Mouse (Mus musculus): ENCODE measurements around the gene Gm20503. TPM values are rescaled to one million over a fixed set of nuclear protein-coding genes. Genes with fewer than 3 reads are reported as not detected.

Gene Gm20503
- total RNA-seq, 1 experiment from 2014 or later = not detected

DNA sequence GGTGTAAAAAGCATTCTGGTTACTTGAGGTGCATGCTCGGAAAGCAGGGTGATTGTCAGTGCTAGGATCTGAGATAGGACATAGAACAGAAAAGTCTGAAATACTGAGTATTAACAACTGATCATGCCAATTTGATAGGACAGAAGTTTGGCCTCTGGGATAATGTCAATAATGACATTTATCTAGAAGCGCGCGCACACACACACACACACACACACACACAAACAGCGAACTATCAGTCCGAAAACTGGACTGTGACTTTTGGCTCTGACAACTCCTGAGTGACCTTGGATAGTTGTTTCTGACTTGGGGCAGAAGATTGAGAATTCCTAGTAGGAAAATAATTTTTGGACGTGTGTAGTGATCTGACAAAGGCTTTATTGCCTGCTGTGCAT is 793 bp downstream of the Gm20503 start:
- ATAC-seq (replicated peaks; ENCODE audit: insufficient number of reproducible peaks, low FRiP score, low TSS enrichment, poor library complexity, severe bottlenecking) = no peak

DNA sequence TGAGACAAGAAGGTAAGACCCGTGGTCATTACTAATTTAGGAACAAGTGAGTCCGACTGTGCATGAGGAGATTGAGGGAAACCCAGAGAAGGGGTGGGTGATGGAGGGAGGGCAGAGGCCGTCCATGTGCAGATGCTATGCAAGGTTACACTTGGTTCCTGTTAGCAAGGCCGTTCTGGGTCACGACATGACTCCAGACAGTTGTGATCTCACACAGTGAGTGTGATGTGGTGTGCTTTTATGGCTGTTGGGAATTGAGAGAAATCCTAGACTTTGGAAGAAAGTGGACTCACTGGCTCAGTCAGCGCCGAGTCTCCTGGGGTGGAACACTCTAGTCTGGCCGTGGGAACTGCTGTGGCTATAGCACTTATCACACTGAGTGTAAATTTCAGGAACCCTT is 3.2 kb downstream of the Gm20503 start:
- ATAC-seq (replicated peaks; ENCODE audit: insufficient number of reproducible peaks, low FRiP score, low TSS enrichment, poor library complexity, severe bottlenecking) = no peak

DNA sequence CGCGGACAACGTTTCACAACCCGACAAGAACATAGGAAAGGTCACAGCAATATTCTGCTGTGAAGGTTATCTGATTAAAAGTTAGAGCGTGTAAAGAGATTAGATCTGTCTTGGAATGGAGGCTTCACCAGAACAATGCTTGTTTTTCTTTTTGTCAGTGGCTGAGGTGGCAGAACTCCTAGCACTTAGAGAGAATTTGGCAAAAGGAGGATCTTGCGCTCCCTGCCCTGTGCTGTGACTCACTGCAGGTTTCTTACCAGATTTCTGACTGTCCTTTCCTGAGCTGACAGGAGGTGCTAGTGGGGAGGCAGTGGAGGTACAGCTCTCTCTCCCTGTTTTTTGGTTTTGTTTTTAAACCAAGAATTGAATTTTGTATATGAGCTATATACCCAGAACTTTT is 4.0 kb downstream of the Gm20503 start:
- ATAC-seq (replicated peaks; ENCODE audit: insufficient number of reproducible peaks, low FRiP score, low TSS enrichment, poor library complexity, severe bottlenecking) = no peak

DNA sequence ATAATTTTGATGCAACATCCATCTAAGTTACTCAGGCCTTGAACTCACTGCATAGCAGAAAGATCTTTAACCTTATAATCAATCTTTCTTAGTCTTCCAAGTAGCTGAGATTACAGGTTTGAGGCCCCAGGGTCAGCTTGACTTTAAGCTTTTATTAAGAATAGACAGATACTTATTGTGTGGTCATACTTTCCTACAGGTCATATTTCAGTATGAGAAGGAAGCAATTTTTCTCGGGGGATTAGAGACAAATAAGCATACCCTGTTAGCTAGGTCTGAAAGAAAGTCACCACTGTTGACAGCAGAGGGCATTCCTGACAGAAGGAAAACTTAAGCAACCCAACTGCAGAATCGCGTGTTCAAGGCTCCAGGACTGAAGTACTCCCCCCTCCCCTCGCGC is 5.0 kb downstream of the Gm20503 start:
- ATAC-seq (replicated peaks; ENCODE audit: insufficient number of reproducible peaks, low FRiP score, low TSS enrichment, poor library complexity, severe bottlenecking) = no peak

DNA sequence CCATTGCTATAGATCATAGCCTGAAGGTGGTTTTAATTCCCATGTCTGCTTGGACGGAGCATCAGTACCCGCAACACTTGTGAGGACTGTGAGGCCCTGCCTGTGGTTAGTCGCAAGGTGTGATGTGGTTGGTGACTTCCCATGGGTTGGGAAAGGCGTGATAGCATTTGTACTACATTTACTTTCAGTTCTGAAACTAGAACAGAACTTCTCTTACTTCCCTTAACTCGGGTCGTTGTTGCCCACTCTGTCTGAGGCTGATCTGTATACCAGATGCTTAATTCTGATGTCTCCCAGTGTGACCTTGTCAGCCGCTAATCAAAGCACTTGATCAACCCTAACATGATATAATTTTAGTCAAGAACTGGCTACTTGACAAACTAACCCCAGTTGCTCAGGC is 6.2 kb downstream of the Gm20503 start:
- peak; percentile 52; the same call in 1 of the 2 replicates for ATAC-seq (replicated peaks; ENCODE audit: insufficient number of reproducible peaks, low FRiP score, low TSS enrichment, poor library complexity, severe bottlenecking)

DNA sequence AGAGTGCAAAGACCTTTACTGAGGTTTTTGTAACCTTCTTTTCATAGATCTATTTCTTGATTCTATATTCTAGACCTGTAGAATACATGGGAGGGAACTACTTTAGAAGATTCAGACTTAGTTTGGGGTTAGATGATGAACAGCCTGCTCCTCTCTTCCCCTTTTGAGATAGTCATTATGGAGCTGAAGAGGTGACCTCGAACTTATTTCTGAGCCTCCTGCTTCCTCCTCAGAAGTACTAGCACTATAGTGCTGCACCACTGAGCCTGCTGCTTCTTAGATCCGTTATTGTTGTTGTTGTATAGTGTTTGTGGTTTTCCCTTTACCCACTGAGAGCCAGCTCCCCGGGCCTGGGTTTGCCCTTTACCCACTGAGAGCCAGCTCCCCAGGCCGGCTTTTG is 6.7 kb downstream of the Gm20503 start:
- peak; percentile 38 for ATAC-seq (replicated peaks; ENCODE audit: insufficient number of reproducible peaks, low FRiP score, low TSS enrichment, poor library complexity, severe bottlenecking)

DNA sequence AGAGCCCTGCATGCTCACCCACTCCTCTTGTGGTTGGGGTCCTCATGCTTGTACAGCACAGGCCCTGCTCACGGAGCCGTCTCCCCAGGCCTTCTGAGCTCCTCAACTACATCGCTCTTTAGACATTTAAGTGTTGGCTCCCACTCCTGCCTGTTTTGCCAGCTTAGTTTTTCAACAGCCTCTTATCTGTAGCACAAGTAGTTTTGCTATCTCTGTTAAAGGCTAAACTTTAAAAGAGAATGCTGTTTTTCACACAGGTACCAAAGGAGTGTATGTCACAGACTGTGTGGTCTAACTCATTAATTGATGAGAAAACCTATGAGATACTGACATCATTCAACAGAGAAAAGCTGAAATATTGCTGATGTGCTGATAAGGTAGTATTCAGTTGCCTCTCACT is 8.4 kb downstream of the Gm20503 start:
- ATAC-seq (replicated peaks; ENCODE audit: insufficient number of reproducible peaks, low FRiP score, low TSS enrichment, poor library complexity, severe bottlenecking) = no peak

DNA sequence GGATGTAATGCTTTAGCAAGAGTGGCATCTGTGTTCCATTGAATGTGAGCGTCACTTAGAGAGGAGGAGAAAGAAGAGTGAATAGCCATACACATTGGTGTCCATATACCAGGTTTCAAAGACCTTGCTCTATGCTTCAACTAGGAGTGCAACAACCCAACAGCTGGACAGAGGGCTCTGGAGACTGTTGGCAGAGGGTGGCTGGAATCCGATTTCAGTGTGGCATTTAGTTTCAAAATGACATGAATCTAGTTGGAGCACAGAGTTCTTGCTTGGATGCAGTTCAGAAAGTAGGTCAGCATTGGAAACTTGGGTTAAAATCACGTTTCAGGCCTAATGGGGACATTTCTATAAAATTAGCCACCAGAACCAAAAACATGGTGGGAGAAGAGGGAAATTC is 12.2 kb downstream of the Gm20503 start:
- no peak for ATAC-seq (replicated peaks; ENCODE audit: insufficient number of reproducible peaks, low FRiP score, low TSS enrichment, poor library complexity, severe bottlenecking)

DNA sequence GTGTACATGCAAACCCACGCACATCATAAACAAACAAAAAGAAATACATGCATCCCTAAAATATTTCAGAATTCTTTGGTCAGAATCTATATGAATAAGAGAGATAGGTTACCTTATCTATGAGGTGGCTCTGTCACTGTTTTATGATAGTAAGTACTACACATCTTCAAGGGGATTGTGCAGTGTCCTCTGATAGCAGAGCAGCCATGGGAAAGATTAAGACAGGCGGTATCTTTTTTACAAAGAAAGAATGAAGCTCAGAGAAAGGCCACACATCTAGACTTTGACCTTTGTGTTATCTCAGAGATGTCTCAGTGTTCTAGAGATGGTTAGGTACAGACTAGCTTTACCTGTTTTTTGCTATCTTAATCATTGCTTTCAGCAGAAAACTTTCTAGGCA is 13.9 kb downstream of the Gm20503 start:
- no peak for ATAC-seq (replicated peaks; ENCODE audit: insufficient number of reproducible peaks, low FRiP score, low TSS enrichment, poor library complexity, severe bottlenecking)

DNA sequence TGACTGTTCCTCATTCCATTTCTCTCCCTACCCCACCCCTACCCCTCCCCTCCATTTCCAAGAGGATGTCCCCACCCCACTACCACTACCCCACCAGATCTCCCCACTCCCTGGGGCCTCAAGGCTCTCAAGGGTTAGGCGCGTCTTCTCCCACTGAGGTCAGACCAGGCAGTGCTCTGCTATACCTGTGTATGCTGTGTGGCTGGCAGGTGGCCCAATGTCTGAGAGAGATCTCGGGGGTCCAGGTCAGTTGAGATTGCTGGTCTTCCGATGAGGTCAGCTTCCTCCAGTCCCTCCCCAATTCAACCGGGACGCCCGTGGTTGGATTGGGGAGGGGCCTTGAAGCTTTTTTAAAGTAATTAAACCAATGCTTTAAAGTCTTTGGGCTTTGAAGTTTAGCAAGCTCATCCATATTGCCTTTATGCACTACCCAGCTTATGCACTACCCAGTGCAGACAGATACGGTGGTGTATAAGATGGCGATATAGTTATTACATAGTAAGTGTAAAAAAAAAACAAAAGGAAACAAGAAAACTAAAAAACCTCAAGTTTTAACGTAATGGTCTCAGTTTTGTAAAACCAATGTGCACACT is 31.4 kb downstream of the Gm20503 start:
- no peak for ATAC-seq (replicated peaks; ENCODE audit: insufficient number of reproducible peaks, low FRiP score, low TSS enrichment, poor library complexity, severe bottlenecking)

DNA sequence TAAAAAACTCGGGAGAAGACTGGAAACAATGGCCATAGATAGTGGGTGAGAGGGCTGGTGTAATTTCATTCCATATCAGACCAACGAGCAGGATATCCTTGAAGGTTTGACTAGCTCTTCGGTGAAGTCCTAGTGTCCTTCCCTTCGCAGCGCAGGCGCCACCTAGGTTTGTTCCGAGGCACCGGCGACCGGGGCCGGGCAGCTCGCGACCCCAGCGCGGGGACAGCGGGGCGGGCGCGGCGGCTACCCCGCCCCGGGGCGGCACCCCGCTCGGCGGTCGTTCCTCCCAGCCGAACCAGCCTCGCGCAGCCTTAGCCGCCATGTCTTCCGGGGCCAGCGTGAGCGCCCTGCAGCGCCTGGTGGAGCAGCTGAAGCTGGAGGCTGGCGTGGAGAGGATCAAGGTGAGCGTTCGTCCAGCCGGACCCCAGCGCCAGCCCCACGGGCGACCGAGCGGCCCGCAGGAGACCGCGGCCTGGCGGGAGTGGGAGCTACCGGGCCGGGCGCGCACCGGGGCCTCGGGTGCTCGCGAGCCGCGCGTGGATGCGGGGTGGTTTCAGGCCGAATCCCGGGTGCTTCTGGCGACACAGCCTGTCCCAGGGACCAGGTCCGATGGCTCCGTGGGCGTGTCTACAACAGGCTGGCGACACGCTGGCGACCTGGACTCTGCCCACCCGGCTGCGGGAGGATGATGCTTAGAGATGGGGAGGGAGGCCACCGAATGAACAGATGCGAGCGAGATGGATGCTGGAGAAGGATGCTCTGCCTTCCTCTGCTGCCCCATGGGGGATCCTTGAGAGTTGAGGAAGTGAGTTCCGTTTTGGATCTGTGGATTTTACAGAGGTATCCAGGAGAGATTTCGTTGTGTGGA is 32.1 kb downstream of the Gm20503 start, which contains the start of gene Gng10:
TSS of gene Gng10 (plus strand) at position 171 of the 868 bp plus-strand sequence.
- ATAC-seq (replicated peaks; ENCODE audit: insufficient number of reproducible peaks, low FRiP score, low TSS enrichment, poor library complexity, severe bottlenecking) = peak; percentile 39

DNA sequence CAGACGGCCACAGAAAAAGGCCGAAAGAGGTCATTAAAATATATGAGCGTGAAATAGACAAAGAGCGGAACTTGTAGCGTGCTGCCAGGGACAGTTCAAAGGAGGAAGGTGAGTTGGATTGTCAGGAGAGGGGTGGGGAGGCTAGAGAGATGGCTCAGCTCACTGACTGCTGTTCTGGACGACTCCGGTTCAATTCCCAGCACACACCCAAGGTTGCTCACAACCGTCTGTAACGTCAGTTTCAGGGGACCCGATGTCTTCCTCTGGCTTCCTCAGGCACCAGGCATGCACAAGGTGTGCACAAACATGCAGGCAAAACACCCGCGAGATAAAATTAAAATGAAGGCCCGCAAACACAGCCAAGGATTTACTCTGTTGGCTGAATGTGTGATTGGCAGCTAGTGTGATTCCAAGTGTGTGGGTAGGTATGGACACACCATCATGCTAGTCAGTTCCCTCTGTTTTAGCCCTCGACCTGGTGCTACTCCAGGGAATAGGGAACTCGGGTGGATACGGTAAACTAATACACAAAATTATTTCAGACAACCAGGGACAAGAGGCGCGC is 32.9 kb downstream of the Gm20503 start:
- ATAC-seq (replicated peaks; ENCODE audit: insufficient number of reproducible peaks, low FRiP score, low TSS enrichment, poor library complexity, severe bottlenecking) = peak; percentile 9; the same call in 1 of the 2 replicates

DNA sequence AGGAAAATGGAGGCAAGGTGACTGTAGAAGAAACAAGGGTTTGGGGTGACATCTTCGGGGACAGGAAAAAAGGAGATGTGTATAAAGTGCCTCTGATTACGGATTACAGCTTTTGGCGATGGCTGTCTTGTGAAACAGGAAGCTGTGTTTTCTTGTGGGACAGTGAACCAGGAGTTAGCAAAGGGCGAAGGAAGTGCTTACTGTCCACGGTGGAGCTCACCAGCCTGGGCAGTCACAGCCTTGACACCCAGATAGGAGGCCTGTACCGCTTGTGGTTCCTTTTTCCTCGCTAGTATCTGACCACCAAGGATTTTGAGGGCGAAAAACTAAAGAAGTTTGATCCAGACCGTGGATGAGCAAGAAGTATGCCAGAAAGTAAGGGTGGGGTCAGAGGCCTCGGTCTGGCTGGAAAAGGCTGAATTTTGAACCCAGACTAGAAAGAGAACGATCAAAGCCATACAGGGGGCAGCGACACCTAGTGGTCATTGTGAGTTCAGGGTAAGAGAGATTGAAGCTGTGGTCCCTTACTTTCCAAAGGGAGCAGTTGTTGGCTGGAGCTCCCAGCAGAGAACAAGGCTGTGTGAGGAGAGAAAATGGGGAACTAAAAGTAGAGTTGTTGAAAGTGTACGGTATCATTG is 33.6 kb downstream of the Gm20503 start:
- ATAC-seq (replicated peaks; ENCODE audit: insufficient number of reproducible peaks, low FRiP score, low TSS enrichment, poor library complexity, severe bottlenecking) = peak; percentile 65

DNA sequence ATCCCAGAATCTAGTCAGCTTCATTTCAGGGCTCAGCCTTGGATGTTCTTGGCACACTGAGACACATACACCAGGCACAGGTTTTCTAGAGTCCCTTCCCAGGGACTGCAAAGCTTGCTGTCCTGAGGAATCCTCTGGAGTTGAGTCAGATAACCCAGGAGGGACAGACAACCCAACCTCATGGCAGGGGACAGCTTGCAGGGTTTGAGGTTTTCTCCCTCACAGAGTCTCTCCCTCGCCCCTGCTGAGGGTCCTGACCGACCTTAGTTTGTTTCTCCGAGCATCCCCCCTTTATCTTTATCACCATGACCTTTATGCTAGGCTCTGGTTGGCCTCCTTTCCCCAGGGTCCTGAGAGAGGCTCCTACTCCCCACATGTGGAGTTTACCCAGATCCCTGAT is 34.5 kb downstream of the Gm20503 start:
- no peak for ATAC-seq (replicated peaks; ENCODE audit: insufficient number of reproducible peaks, low FRiP score, low TSS enrichment, poor library complexity, severe bottlenecking)

DNA sequence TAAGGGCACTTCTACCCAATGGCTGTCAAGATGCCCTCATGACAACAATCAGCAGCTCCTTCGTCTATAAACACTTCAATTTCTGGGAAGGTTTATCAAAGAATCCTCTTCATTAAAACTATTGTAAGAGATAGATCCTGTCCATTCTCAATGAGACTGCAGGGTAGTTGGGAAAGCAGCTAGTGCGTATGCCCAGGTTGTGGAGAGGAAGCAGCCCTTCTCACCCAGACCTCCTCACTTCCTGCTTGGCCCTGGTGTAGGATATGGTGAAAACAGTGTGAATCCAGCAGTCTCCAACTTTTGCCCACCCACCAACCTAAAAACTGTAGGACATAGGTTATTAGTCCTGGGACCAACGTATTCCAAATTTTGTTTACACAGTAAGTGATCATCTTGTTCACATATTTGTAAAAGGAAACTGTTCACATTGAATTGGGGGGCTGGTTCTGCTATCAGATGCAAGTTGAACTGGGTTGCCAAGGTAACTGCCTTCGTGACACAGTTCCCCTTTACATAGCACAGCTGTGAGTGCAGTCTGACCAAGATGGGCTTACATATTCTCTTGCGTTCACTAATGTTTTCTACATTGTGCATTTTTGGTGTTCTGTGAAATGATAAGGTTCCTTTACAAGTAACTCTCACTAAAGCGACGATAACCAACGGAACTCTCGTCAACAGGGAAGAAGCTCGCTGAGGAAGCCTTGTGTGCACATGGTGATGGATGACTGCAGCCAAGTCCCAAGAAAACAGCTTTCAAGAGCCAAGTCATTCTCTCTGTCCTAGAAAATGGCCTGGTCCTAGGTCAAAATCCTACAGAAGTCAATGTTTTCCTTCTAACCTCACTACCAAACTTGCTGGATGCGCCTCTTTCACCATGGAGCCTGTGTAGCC is 37.6 kb downstream of the Gm20503 start:
- ATAC-seq (replicated peaks; ENCODE audit: insufficient number of reproducible peaks, low FRiP score, low TSS enrichment, poor library complexity, severe bottlenecking) = no peak

DNA sequence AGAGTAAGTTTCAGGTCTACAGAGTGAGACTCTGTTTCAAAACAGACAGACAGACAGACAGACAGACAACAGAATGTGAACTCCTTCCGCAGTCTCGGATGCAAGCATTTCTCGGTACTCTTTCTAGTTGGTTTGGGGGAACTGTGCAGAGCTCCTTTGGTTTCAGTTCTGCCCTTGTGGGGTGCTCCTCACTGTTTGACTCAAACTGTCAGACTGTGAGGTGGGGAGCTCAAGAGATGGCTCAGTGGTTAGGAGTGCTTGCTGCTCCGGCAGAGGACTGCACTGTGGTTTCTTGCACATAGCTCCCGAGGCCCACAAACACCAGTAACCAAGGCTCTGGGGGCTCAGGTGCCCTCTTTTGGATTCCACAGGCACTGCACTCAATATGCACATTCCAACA is 40.1 kb downstream of the Gm20503 start:
- 0 out of 2 replicates have a peak, but pooled peaks have one; percentile 20 for ATAC-seq (replicated peaks; ENCODE audit: insufficient number of reproducible peaks, low FRiP score, low TSS enrichment, poor library complexity, severe bottlenecking)

DNA sequence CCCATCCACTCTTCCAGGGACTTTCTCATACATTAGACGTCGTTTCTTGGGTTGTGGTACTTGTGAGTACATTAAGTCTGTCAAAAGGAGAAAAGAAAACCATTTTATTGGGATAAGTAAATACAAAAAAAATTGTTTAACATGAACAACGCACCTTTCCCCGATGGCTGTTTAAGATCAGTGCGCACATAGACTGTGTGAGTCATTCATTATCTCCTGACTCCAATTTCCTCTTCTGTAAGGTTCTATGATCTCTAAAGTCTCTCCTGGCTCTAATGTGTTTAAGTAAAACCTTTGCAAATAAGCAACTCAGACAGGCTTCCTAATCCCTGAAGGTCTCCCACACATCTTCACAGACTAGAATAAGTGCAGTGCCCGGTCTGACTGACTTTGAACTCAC is 40.9 kb downstream of the Gm20503 start:
- no peak for ATAC-seq (replicated peaks; ENCODE audit: insufficient number of reproducible peaks, low FRiP score, low TSS enrichment, poor library complexity, severe bottlenecking)

DNA sequence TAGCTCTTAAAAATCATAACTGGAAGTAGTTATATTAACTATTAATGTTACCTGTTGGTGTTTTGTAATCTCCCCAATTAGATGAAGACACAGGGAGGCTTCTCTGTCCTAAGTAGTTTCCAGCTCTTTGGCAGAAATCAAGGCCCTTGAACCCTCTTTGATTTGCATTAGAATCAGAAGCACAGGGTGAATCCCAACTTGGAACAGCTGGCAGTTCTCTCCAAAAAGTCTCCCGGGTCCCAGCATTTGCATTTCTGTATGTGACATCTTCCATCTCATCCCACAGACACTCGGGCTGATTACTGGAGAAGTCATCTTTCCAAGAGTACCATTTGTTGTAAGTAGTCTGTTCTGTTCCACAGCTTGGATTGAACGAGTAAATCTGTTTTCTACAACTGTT is 44.2 kb downstream of the Gm20503 start:
- ATAC-seq (replicated peaks; ENCODE audit: insufficient number of reproducible peaks, low FRiP score, low TSS enrichment, poor library complexity, severe bottlenecking) = no peak

DNA sequence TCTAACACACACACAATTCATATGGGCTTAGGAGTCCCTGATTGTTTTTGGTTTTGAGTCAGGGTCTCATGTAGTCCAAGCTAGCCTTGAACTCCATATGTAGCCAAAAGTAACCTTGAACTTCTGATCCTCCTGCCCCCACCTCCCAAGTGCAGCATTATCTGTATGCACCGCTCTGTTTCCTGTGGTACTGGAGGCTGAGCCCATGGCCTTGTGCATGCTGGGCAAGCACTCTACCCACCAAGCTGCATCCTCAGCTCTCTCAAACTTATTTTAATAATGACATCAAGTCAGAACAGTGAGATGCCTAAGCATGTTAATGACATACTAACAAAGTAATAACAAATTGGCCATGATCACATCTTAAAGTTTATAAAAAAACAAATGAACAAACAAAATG is 48.1 kb downstream of the Gm20503 start:
- ATAC-seq (replicated peaks; ENCODE audit: insufficient number of reproducible peaks, low FRiP score, low TSS enrichment, poor library complexity, severe bottlenecking) = no peak

Measured in monocyte, adult 5-6 weeks (primary cell).